Mouse (Mus musculus): ENCODE measurements around the gene Top1. TPM values are rescaled to one million over a fixed set of nuclear protein-coding genes. Genes with fewer than 3 reads are reported as not detected.

The Top1 gene
- polyA plus RNA-seq, 1 experiment = 38.8 TPM

- no peak overlapping the region for H3K4me3 ChIP-seq (replicated peaks)
- no peaks in the 10 kb centered on the region for H3K36me3 ChIP-seq (ENCODE audit: control insufficient read depth)
- H3K27me3 ChIP-seq (ENCODE audit: control insufficient read depth) = peaks cover 23% of the 10 kb centered on the region
- TF ChIP-seq GATA1 (IDR thresholded peaks at IDR 0.05; ENCODE audit: low read length) (no peak), TAL1 (IDR thresholded peaks at IDR 0.05; ENCODE audit: low read length) (no peak)
- H3K9me3 ChIP-seq (ENCODE audit: control insufficient read depth, low read length) = no peaks in the 10 kb centered on the region; the same call in 1 of the 2 replicates
- H3K4me1 ChIP-seq (ENCODE audit: control insufficient read depth) = peaks cover 39% of the 10 kb centered on the region
Measured at GRCm38 (mm10) chr2:160628666-160629527, 16.8 kb upstream of the Top1 start.

DNA sequence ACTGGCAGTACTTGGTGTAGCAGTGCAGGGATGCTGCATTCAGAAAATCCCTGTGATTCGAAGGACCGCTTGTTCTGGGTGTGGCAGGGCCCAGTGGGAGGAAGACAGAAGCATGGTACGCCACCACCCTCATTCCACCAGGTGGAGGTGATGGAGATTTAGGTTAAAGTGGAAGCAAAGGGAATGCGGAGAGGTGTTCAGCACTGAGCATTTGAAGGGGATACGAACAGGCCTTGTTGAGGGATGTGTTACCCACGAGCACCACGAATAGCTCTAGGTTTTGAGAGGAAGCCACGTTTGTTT, 16.2 kb upstream of the Top1 start:
- H3K4me3 ChIP-seq (replicated peaks) = no peak overlapping the region
- TF ChIP-seq TAL1 (IDR thresholded peaks at IDR 0.05; ENCODE audit: low read length) (no peak), GATA1 (IDR thresholded peaks at IDR 0.05; ENCODE audit: low read length) (no peak)
- no peaks in the 10 kb centered on the region; the same call in 1 of the 2 replicates for H3K9me3 ChIP-seq (ENCODE audit: control insufficient read depth, low read length)
- no peaks in the 10 kb centered on the region for H3K36me3 ChIP-seq (ENCODE audit: control insufficient read depth)
- H3K4me1 ChIP-seq (ENCODE audit: control insufficient read depth) = peaks cover 38% of the 10 kb centered on the region
- H3K27me3 ChIP-seq (ENCODE audit: control insufficient read depth) = peaks cover 19% of the 10 kb centered on the region

DNA sequence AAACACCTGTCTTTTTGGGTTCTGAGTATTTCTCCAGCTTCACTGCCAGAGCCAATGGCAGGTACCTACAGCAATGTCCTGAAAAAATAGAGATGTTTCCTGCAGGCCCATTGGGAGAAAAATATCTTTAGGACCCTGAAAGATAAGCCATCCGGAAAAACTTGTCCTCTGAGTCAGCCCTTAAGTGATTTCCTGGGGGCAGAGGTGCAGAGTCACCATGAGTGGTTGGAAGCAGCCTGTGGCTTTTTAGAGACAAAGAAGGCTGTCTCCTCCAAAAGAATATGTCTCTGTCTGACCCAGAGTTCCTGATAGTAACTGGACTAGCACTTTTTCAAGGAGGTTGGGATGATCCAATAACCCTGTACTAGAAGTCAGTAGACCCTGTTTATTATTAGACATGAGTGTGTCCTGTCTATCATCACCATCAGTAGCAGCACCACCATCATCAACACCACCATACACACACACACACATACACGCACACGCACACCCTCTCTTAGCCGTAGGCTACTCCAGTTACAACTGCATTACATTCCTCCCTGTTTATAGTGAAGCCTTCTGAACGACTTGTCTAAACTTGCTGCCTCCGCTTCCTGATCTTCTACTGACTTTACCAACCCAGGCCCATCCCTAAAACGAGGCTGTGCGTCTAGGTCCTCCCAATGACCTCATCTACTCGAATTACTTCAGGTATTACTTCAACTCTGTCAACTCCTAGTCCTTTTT, 14.7 kb upstream of the Top1 start:
- TF ChIP-seq GATA1 (IDR thresholded peaks at IDR 0.05; ENCODE audit: low read length) (no peak), TAL1 (IDR thresholded peaks at IDR 0.05; ENCODE audit: low read length) (no peak)
- Histone ChIP-seq H3K9me3 (ENCODE audit: control insufficient read depth, low read length) (no peaks in the 10 kb centered on the region; the same call in 1 of the 2 replicates), H3K36me3 (ENCODE audit: control insufficient read depth) (no peaks in the 10 kb centered on the region), H3K27me3 (ENCODE audit: control insufficient read depth) (peaks cover 3% of the 10 kb centered on the region), H3K4me1 (ENCODE audit: control insufficient read depth) (peaks cover 35% of the 10 kb centered on the region), H3K4me3 (replicated peaks) (no peak overlapping the region)

DNA sequence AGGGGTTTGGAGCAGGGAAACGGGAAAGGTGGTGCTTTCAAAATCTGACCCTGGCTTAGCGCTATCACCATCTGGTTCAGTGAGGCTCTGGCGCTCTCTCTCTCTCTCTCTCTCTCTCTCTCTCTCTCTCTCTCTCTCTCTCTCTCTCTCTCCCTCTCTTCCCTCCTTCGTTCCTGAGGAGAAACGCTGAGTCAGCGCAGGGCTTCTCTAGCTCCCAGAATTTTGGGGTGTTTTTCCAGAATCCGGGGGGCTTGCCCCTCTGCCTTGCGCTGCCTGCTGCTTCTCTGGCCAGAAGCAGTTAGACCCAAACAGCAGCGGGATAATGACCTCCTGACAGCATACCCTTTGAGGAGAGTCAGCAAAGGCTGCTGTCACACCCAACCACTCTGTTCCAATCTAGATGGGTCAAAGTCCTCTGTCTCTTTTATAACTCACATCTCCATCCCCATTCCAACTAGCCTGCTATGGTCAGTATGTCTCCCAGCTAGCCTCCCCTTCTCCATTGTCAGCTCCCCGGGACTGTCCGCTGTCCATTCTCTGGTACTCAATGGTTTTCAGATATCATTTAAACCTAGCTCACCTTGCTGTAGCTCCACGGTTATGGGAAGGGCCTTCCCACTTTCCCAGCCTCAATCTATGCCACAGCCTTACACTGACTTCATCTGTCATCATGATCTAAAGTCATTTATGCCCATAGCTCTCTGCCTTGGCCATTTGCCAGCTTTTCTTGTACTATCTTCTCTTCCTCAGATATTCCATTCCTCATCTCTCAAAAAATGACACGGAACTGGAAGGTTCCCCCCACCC, 5.6 kb upstream of the Top1 start:
- H3K36me3 ChIP-seq (ENCODE audit: control insufficient read depth) = no peaks in the 10 kb centered on the region
- TF ChIP-seq TAL1 (IDR thresholded peaks at IDR 0.05; ENCODE audit: low read length) (no peak), GATA1 (IDR thresholded peaks at IDR 0.05; ENCODE audit: low read length) (no peak)
- no peak overlapping the region for H3K4me3 ChIP-seq (replicated peaks)
- H3K27me3 ChIP-seq (ENCODE audit: control insufficient read depth) = peaks cover 7% of the 10 kb centered on the region
- H3K9me3 ChIP-seq (ENCODE audit: control insufficient read depth, low read length) = peaks cover 10% of the 10 kb centered on the region
- peaks cover 8% of the 10 kb centered on the region for H3K4me1 ChIP-seq (ENCODE audit: control insufficient read depth)

GRCm38 (mm10) chr2:160641176-160641575, 4.5 kb upstream of the Top1 start:
- no peak overlapping the region for H3K4me3 ChIP-seq (replicated peaks)
- H3K4me1 ChIP-seq (ENCODE audit: control insufficient read depth) = peaks cover 14% of the 10 kb centered on the region
- peaks cover 7% of the 10 kb centered on the region for H3K27me3 ChIP-seq (ENCODE audit: control insufficient read depth)
- TF ChIP-seq TAL1 (IDR thresholded peaks at IDR 0.05; ENCODE audit: low read length) = no peak
- TF ChIP-seq GATA1 (IDR thresholded peaks at IDR 0.05; ENCODE audit: low read length) = no peak
- no peaks in the 10 kb centered on the region for H3K36me3 ChIP-seq (ENCODE audit: control insufficient read depth)
- peaks cover 10% of the 10 kb centered on the region for H3K9me3 ChIP-seq (ENCODE audit: control insufficient read depth, low read length)

GRCm38 (mm10) chr2:160646144-160646844, 606 bp downstream of the Top1 start:
- peaks cover 39% of the 10 kb centered on the region for H3K36me3 ChIP-seq (ENCODE audit: control insufficient read depth)
- TF ChIP-seq GATA1 (IDR thresholded peaks at IDR 0.05; ENCODE audit: low read length) (no peak), TAL1 (IDR thresholded peaks at IDR 0.05; ENCODE audit: low read length) (no peak)
- peak overlapping the region; percentile 99 for H3K4me3 ChIP-seq (replicated peaks)
- no peaks in the 10 kb centered on the region for H3K9me3 ChIP-seq (ENCODE audit: control insufficient read depth, low read length)
- peaks cover 3% of the 10 kb centered on the region for H3K27me3 ChIP-seq (ENCODE audit: control insufficient read depth)
- peaks cover 47% of the 10 kb centered on the region for H3K4me1 ChIP-seq (ENCODE audit: control insufficient read depth)

DNA sequence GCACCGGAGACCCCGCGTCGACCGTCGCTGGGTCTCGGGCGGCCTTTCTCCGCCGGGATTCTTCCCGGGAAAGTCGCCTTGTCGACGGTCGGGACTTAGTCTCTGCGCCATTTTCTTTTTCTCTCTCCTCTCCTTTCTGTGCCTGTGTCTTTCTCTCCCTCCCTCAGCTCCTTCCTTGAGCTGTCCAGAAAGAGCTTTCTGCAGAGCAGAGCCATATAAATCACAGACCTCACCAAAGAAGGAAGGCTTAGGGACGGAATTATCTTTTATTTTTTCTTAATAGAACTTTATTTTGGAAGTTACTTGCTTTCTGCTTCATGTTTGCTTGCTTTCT, 1.1 kb downstream of the Top1 start:
- TF ChIP-seq GATA1 (IDR thresholded peaks at IDR 0.05; ENCODE audit: low read length) = no peak
- TF ChIP-seq TAL1 (IDR thresholded peaks at IDR 0.05; ENCODE audit: low read length) = no peak
- Histone ChIP-seq H3K36me3 (ENCODE audit: control insufficient read depth) (peaks cover 43% of the 10 kb centered on the region), H3K4me1 (ENCODE audit: control insufficient read depth) (peaks cover 51% of the 10 kb centered on the region), H3K27me3 (ENCODE audit: control insufficient read depth) (peaks cover 2% of the 10 kb centered on the region), H3K9me3 (ENCODE audit: control insufficient read depth, low read length) (no peaks in the 10 kb centered on the region), H3K4me3 (replicated peaks) (peak overlapping the region; percentile 99)

- H3K36me3 ChIP-seq (ENCODE audit: control insufficient read depth) = peaks cover 56% of the 10 kb centered on the region
- H3K9me3 ChIP-seq (ENCODE audit: control insufficient read depth, low read length) = no peaks in the 10 kb centered on the region
- no peaks in the 10 kb centered on the region; the same call in 1 of the 2 replicates for H3K27me3 ChIP-seq (ENCODE audit: control insufficient read depth)
- TF ChIP-seq GATA1 (IDR thresholded peaks at IDR 0.05; ENCODE audit: low read length) = no peak; the same call in 1 of the 2 replicates
- TF ChIP-seq TAL1 (IDR thresholded peaks at IDR 0.05; ENCODE audit: low read length) = no peak
- peaks cover 63% of the 10 kb centered on the region for H3K4me1 ChIP-seq (ENCODE audit: control insufficient read depth)
- H3K4me3 ChIP-seq (replicated peaks) = peak overlapping the region; percentile 99
Measured at GRCm38 (mm10) chr2:160648097-160648496, 2.4 kb downstream of the Top1 start.

Data from erythroblast, embryonic 14.5 days (primary cell).